Mouse (Mus musculus): ENCODE measurements around the gene Igfbp5. TPM values are rescaled to one million over a fixed set of nuclear protein-coding genes. Genes with fewer than 3 reads are reported as not detected.

The Igfbp5 gene
- total and polyA plus RNA-seq, 2 experiments from 2014 or later: 55.4 to 147 TPM

- no peaks in the 10 kb centered on the region for H3K4me1 ChIP-seq (ENCODE audit: control insufficient read depth, insufficient read depth)
- ATAC-seq (ENCODE audit: insufficient read depth, low read depth) (no peak), DNase-seq (ENCODE audit: low spot score) (no peak)
- H3K4me2 ChIP-seq (ENCODE audit: low read depth, low read length): no peak overlapping the region
- 94% methylated on average over 8 of the region's 8 CpGs for WGBS
- no peaks in the 10 kb centered on the region for H3K9me3 ChIP-seq (replicated peaks; ENCODE audit: control insufficient read depth, low read length)
- no peak overlapping the region for H3K27ac ChIP-seq (ENCODE audit: low read depth)
- H3K27me3 ChIP-seq (ENCODE audit: control insufficient read depth, insufficient read depth, low read length): no peaks in the 10 kb centered on the region
- peaks cover 19% of the 10 kb centered on the region for H3K36me3 ChIP-seq (replicated peaks; ENCODE audit: control insufficient read depth, insufficient read depth, low read length)
- TF ChIP-seq CTCF (IDR thresholded peaks at IDR 0.05; ENCODE audit: low read depth): no peak
- TF ChIP-seq EP300 (IDR thresholded peaks at IDR 0.05; ENCODE audit: low read depth): no peak
- no peak overlapping the region for H3K9ac ChIP-seq (replicated peaks; ENCODE audit: low read depth, low read length)
- H3K4me3 ChIP-seq (ENCODE audit: low read depth, low read length): no peak overlapping the region
Measured at GRCm38 (mm10) chr1:72863692-72864091, 11.0 kb downstream of the Igfbp5 start.

GRCm38 (mm10) chr1:72862248-72862647, 12.4 kb downstream of the Igfbp5 start:
- H3K9me3 ChIP-seq (replicated peaks; ENCODE audit: control insufficient read depth, low read length): no peaks in the 10 kb centered on the region
- ATAC-seq (ENCODE audit: insufficient read depth, low read depth): no peak
- no peak overlapping the region for H3K4me3 ChIP-seq (ENCODE audit: low read depth, low read length)
- H3K4me1 ChIP-seq (ENCODE audit: control insufficient read depth, insufficient read depth): no peaks in the 10 kb centered on the region
- TF ChIP-seq EP300 (IDR thresholded peaks at IDR 0.05; ENCODE audit: low read depth) (no peak), CTCF (IDR thresholded peaks at IDR 0.05; ENCODE audit: low read depth) (no peak)
- H3K9ac ChIP-seq (replicated peaks; ENCODE audit: low read depth, low read length): no peak overlapping the region
- no peaks in the 10 kb centered on the region for H3K27me3 ChIP-seq (ENCODE audit: control insufficient read depth, insufficient read depth, low read length)
- DNase-seq (ENCODE audit: low spot score): no peak
- no peak overlapping the region for H3K4me2 ChIP-seq (ENCODE audit: low read depth, low read length)
- WGBS: 85% methylated on average over 21 of the region's 21 CpGs
- peaks cover 19% of the 10 kb centered on the region for H3K36me3 ChIP-seq (replicated peaks; ENCODE audit: control insufficient read depth, insufficient read depth, low read length)
- H3K27ac ChIP-seq (ENCODE audit: low read depth): no peak overlapping the region

- WGBS: 64% methylated on average over 2 of the region's 2 CpGs
- H3K4me1 ChIP-seq (ENCODE audit: control insufficient read depth, insufficient read depth): no peaks in the 10 kb centered on the region
- no peak overlapping the region for H3K9ac ChIP-seq (replicated peaks; ENCODE audit: low read depth, low read length)
- no peak overlapping the region for H3K4me3 ChIP-seq (ENCODE audit: low read depth, low read length)
- no peaks in the 10 kb centered on the region for H3K27me3 ChIP-seq (ENCODE audit: control insufficient read depth, insufficient read depth, low read length)
- no peak overlapping the region for H3K27ac ChIP-seq (ENCODE audit: low read depth)
- H3K9me3 ChIP-seq (replicated peaks; ENCODE audit: control insufficient read depth, low read length): no peaks in the 10 kb centered on the region
- peaks cover 19% of the 10 kb centered on the region for H3K36me3 ChIP-seq (replicated peaks; ENCODE audit: control insufficient read depth, insufficient read depth, low read length)
- DNase-seq (ENCODE audit: low spot score) (no peak), ATAC-seq (ENCODE audit: insufficient read depth, low read depth) (no peak)
- H3K4me2 ChIP-seq (ENCODE audit: low read depth, low read length): no peak overlapping the region
- TF ChIP-seq EP300 (IDR thresholded peaks at IDR 0.05; ENCODE audit: low read depth) (no peak), CTCF (IDR thresholded peaks at IDR 0.05; ENCODE audit: low read depth) (no peak)
Measured at GRCm38 (mm10) chr1:72861702-72862101, 13.0 kb downstream of the Igfbp5 start.

- no peak for TF ChIP-seq CTCF (IDR thresholded peaks at IDR 0.05; ENCODE audit: low read depth)
- no peak for TF ChIP-seq EP300 (IDR thresholded peaks at IDR 0.05; ENCODE audit: low read depth)
- Histone ChIP-seq H3K4me1 (ENCODE audit: control insufficient read depth, insufficient read depth) (no peaks in the 10 kb centered on the region), H3K9me3 (replicated peaks; ENCODE audit: control insufficient read depth, low read length) (no peaks in the 10 kb centered on the region), H3K4me2 (ENCODE audit: low read depth, low read length) (no peak overlapping the region), H3K4me3 (ENCODE audit: low read depth, low read length) (no peak overlapping the region), H3K9ac (replicated peaks; ENCODE audit: low read depth, low read length) (no peak overlapping the region), H3K27me3 (ENCODE audit: control insufficient read depth, insufficient read depth, low read length) (no peaks in the 10 kb centered on the region), H3K27ac (ENCODE audit: low read depth) (no peak overlapping the region), H3K36me3 (replicated peaks; ENCODE audit: control insufficient read depth, insufficient read depth, low read length) (peaks cover 19% of the 10 kb centered on the region)
- DNase-seq (ENCODE audit: low spot score) (no peak), ATAC-seq (ENCODE audit: insufficient read depth, low read depth) (no peak)
- 75% methylated on average over 2 of the region's 2 CpGs for WGBS
Measured at GRCm38 (mm10) chr1:72860502-72860901, 14.2 kb downstream of the Igfbp5 start.

- H3K27ac ChIP-seq (ENCODE audit: low read depth): no peak overlapping the region
- WGBS: 87% methylated on average over 9 of the region's 9 CpGs
- H3K36me3 ChIP-seq (replicated peaks; ENCODE audit: control insufficient read depth, insufficient read depth, low read length): peaks cover 16% of the 10 kb centered on the region; the same call in 1 of the 2 replicates
Measured at GRCm38 (mm10) chr1:72859963-72860362, 14.7 kb downstream of the Igfbp5 start.

GRCm38 (mm10) chr1:72858874-72859273, 15.8 kb downstream of the Igfbp5 start:
- Histone ChIP-seq H3K9ac (replicated peaks; ENCODE audit: low read depth, low read length) (no peak overlapping the region), H3K27me3 (ENCODE audit: control insufficient read depth, insufficient read depth, low read length) (no peaks in the 10 kb centered on the region), H3K4me1 (ENCODE audit: control insufficient read depth, insufficient read depth) (no peaks in the 10 kb centered on the region), H3K36me3 (replicated peaks; ENCODE audit: control insufficient read depth, insufficient read depth, low read length) (peaks cover 16% of the 10 kb centered on the region; the same call in 1 of the 2 replicates), H3K4me3 (ENCODE audit: low read depth, low read length) (no peak overlapping the region), H3K9me3 (replicated peaks; ENCODE audit: control insufficient read depth, low read length) (no peaks in the 10 kb centered on the region), H3K27ac (ENCODE audit: low read depth) (no peak overlapping the region), H3K4me2 (ENCODE audit: low read depth, low read length) (no peak overlapping the region)
- WGBS: 71% methylated on average over 5 of the region's 5 CpGs
- TF ChIP-seq EP300 (IDR thresholded peaks at IDR 0.05; ENCODE audit: low read depth) (no peak), CTCF (IDR thresholded peaks at IDR 0.05; ENCODE audit: low read depth) (no peak)
- DNase-seq (ENCODE audit: low spot score): no peak
- no peak for ATAC-seq (ENCODE audit: insufficient read depth, low read depth)

More at GRCm38 (mm10) chr1:72859963-72860362, 14.7 kb downstream of the Igfbp5 start:
- TF ChIP-seq EP300 (IDR thresholded peaks at IDR 0.05; ENCODE audit: low read depth): no peak
- no peak for TF ChIP-seq CTCF (IDR thresholded peaks at IDR 0.05; ENCODE audit: low read depth)
- Histone ChIP-seq H3K4me3 (ENCODE audit: low read depth, low read length) (no peak overlapping the region), H3K4me2 (ENCODE audit: low read depth, low read length) (no peak overlapping the region), H3K27me3 (ENCODE audit: control insufficient read depth, insufficient read depth, low read length) (no peaks in the 10 kb centered on the region), H3K9me3 (replicated peaks; ENCODE audit: control insufficient read depth, low read length) (no peaks in the 10 kb centered on the region), H3K9ac (replicated peaks; ENCODE audit: low read depth, low read length) (no peak overlapping the region), H3K4me1 (ENCODE audit: control insufficient read depth, insufficient read depth) (no peaks in the 10 kb centered on the region)
- DNase-seq (ENCODE audit: low spot score) (no peak), ATAC-seq (ENCODE audit: insufficient read depth, low read depth) (no peak)

Measured in heart, postnatal 0 days (tissue).